Mouse (Mus musculus): ENCODE measurements around the gene Vmo1. TPM values are rescaled to one million over a fixed set of nuclear protein-coding genes. Genes with fewer than 3 reads are reported as not detected.

Gene Vmo1
- polyA plus RNA-seq, 1 experiment = not detected

DNA sequence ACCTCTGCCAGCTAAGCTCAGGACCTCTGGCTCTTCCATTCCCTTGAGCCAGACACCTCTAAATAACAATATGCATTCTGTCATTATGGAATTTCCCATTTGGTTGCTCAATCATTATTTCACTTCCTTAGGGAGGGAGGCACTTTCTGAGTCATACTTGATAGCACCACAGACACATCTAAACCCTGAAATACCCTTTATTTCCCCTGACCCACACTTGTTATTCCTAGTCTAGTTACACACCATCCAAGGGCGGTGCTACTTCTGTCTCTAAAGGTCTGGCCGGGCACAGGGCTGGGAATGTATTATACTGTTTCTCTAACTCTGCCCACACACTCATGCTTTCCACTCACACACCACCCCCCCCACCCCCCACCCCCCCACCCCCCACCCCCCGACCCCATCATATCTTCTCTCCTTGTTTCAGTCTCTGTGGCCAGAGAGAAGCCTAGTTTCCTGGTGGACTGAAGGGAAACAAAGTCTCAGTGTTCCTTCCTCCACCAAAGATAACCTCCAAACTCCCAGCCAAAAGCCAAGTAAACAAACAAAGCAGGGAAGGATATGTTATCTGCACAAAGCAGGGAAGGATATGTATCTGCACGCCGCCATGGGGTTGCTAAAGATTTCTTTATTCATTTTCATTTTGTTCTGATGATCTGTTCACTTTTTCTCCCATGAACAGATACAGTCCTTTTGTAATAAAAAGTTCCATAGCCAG is 46.4 kb downstream of the Vmo1 start:
- H3K27me3 ChIP-seq (ENCODE audit: control insufficient read depth) = peaks cover 48% of the 10 kb centered on the region
- no peaks in the 10 kb centered on the region for H3K4me1 ChIP-seq (ENCODE audit: control insufficient read depth)
- no peaks in the 10 kb centered on the region for H3K36me3 ChIP-seq (ENCODE audit: control insufficient read depth)
- no peaks in the 10 kb centered on the region for H3K9me3 ChIP-seq (ENCODE audit: control insufficient read depth, low read length)
- TF ChIP-seq TAL1 (IDR thresholded peaks at IDR 0.05; ENCODE audit: low read length) = no peak
- TF ChIP-seq GATA1 (IDR thresholded peaks at IDR 0.05; ENCODE audit: low read length) = no peak
- H3K4me3 ChIP-seq (replicated peaks) = no peak overlapping the region

DNA sequence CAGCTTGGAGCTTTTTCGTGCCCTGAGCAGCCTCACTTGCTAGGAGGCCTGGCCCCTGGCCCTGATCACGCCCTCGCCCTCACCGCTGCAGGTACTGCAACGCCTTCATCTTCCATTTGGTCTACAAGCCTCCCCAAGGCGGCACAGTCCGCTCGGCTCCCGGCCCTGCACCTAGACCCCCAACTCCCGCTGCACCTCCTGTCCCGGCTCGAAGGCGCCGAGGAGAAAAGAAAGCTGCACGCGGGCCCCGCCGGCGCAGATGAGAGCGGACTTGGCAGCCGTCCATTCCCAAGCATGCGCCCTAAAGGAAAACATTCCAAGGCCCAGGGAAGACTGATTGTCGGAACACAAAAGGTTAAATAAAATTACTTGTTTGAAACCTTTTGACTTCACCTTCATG is 48.6 kb downstream of the Vmo1 start:
- H3K27me3 ChIP-seq (ENCODE audit: control insufficient read depth) = peaks cover 60% of the 10 kb centered on the region

DNA sequence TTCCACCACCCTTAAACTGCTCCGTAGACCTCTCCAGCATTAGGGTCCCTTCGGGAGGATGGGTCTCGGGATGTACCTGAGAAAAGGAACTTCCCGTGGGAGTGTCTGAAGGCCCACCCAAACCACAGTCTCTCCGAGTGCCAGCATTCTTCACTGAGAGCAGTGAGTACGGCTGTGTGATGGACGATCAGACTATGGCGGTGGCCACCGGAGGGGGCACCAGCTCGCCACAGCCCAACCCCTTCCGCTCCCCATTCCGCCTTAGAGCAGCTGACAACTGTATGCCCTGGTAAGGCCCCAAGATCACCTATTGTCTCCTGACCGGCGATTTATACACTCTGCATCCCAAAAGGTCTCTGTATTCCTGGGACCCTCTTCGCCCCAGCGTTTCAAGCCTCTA is 49.2 kb downstream of the Vmo1 start:
- H3K4me1 ChIP-seq (ENCODE audit: control insufficient read depth) = no peaks in the 10 kb centered on the region
- no peaks in the 10 kb centered on the region for H3K36me3 ChIP-seq (ENCODE audit: control insufficient read depth)
- H3K9me3 ChIP-seq (ENCODE audit: control insufficient read depth, low read length) = peaks cover 5% of the 10 kb centered on the region; the same call in 1 of the 2 replicates
- TF ChIP-seq GATA1 (IDR thresholded peaks at IDR 0.05; ENCODE audit: low read length) (no peak), TAL1 (IDR thresholded peaks at IDR 0.05; ENCODE audit: low read length) (no peak)
- peaks cover 66% of the 10 kb centered on the region for H3K27me3 ChIP-seq (ENCODE audit: control insufficient read depth)
- no peak overlapping the region for H3K4me3 ChIP-seq (replicated peaks)

More for the DNA sequence above, 48.6 kb downstream of the Vmo1 start:
- Histone ChIP-seq H3K9me3 (ENCODE audit: control insufficient read depth, low read length) (peaks cover 5% of the 10 kb centered on the region; the same call in 1 of the 2 replicates), H3K4me3 (replicated peaks) (no peak overlapping the region), H3K4me1 (ENCODE audit: control insufficient read depth) (no peaks in the 10 kb centered on the region), H3K36me3 (ENCODE audit: control insufficient read depth) (no peaks in the 10 kb centered on the region)
- no peak for TF ChIP-seq TAL1 (IDR thresholded peaks at IDR 0.05; ENCODE audit: low read length)
- TF ChIP-seq GATA1 (IDR thresholded peaks at IDR 0.05; ENCODE audit: low read length) = no peak

DNA sequence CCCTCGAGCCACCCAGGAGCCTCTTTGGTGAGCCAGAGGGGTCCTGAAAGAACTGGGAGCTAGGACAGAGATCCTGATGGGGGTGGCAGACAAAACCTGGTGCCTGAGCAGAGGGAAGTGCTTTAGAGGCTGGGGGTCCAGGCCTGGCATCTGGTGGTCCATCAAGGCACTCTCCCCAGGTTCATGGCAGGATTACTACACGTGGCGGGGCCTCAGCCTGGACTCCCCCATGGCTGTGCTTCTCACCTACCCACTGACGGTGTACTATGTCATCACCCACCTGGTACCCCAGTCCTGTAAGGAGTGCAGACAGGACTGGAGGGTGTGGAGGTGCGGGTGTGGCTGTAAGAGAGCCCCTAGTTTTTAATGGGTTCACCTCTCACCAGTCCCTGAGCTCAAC is 50.4 kb downstream of the Vmo1 start:
- Histone ChIP-seq H3K36me3 (ENCODE audit: control insufficient read depth) (no peaks in the 10 kb centered on the region), H3K4me3 (replicated peaks) (no peak overlapping the region), H3K9me3 (ENCODE audit: control insufficient read depth, low read length) (peaks cover 6% of the 10 kb centered on the region; the same call in 1 of the 2 replicates), H3K4me1 (ENCODE audit: control insufficient read depth) (peaks cover 3% of the 10 kb centered on the region; the same call in 1 of the 2 replicates), H3K27me3 (ENCODE audit: control insufficient read depth) (peaks cover 76% of the 10 kb centered on the region)
- TF ChIP-seq TAL1 (IDR thresholded peaks at IDR 0.05; ENCODE audit: low read length) (no peak), GATA1 (IDR thresholded peaks at IDR 0.05; ENCODE audit: low read length) (no peak)

Other genes with a start within 250 kb of the Vmo1 start
- not detected in 2 replicates for gene Alox12e, start 192.0 kb downstream of the Vmo1 start, polyA plus RNA-seq (2012)
- 0.03 TPM in 1 of 2 replicates, not detected in the other for gene Alox15, start 162.6 kb downstream of the Vmo1 start, polyA plus RNA-seq (2012)
- 2.9 and 3.5 TPM in 2 replicates for gene Pelp1, start 104.6 kb downstream of the Vmo1 start, polyA plus RNA-seq (2012)
- 7.9 and 11.5 TPM in 2 replicates for gene Arrb2, start 82.0 kb downstream of the Vmo1 start, polyA plus RNA-seq (2012)
- gene Med11, start 62.7 kb downstream of the Vmo1 start, polyA plus RNA-seq (2012) = 1.1 and 2.3 TPM in 2 replicates
- 0.02 TPM in 1 of 2 replicates, not detected in the other for gene Zmynd15, start 55.2 kb downstream of the Vmo1 start, polyA plus RNA-seq (2012)
- gene Cxcl16, start 54.6 kb downstream of the Vmo1 start, polyA plus RNA-seq (2012) = not detected in 2 replicates
- gene Tm4sf5, start 9.4 kb downstream of the Vmo1 start, polyA plus RNA-seq (2012) = not detected in 2 replicates
- gene Gltpd2, start 4.6 kb upstream of the Vmo1 start, polyA plus RNA-seq (2012) = 0.10 TPM in 1 of 2 replicates, not detected in the other
- 27.3 and 29.9 TPM in 2 replicates for gene Psmb6, start 10.8 kb upstream of the Vmo1 start, polyA plus RNA-seq (2012)
- not detected in 2 replicates for gene Gm40193, start 18.3 kb upstream of the Vmo1 start, polyA plus RNA-seq (2012)
- 0.01 TPM in 1 of 2 replicates, not detected in the other for gene Pld2, start 25.4 kb upstream of the Vmo1 start, polyA plus RNA-seq (2012)
- 1.1 and 1.2 TPM in 2 replicates for gene Mink1, start 48.3 kb upstream of the Vmo1 start, polyA plus RNA-seq (2012)
- gene 4930544D05Rik, start 101.2 kb upstream of the Vmo1 start, polyA plus RNA-seq (2012) = not detected in 2 replicates
- gene Chrne, start 104.6 kb upstream of the Vmo1 start, polyA plus RNA-seq (2012) = 0.06 TPM in 1 of 2 replicates, not detected in the other
- gene Gp1ba, start 124.5 kb upstream of the Vmo1 start, polyA plus RNA-seq (2012) = 0.12 TPM in 2 replicates
- 24.0 and 33.2 TPM in 2 replicates for gene Rnf167, start 132.6 kb upstream of the Vmo1 start, polyA plus RNA-seq (2012)
- gene Slc25a11, start 132.9 kb upstream of the Vmo1 start, polyA plus RNA-seq (2012) = 2.2 and 2.4 TPM in 2 replicates
- gene Pfn1, start 140.0 kb upstream of the Vmo1 start, polyA plus RNA-seq (2012) = 240 and 308 TPM in 2 replicates
- 0.74 and 0.78 TPM in 2 replicates for gene Eno3, start 142.6 kb upstream of the Vmo1 start, polyA plus RNA-seq (2012)
- 11.0 and 18.1 TPM in 2 replicates for gene Spag7, start 154.8 kb upstream of the Vmo1 start, polyA plus RNA-seq (2012)
- 0.30 and 0.36 TPM in 2 replicates for gene Camta2, start 173.5 kb upstream of the Vmo1 start, polyA plus RNA-seq (2012)
- not detected in 2 replicates for gene Inca1, start 185.5 kb upstream of the Vmo1 start, polyA plus RNA-seq (2012)
- 0.31 and 0.32 TPM in 2 replicates for gene Kif1c, start 185.9 kb upstream of the Vmo1 start, polyA plus RNA-seq (2012)
- gene Zfp3, start 249.6 kb upstream of the Vmo1 start, polyA plus RNA-seq (2012) = 0.04 TPM in 1 of 2 replicates, not detected in the other

Data from erythroblast, embryonic 14.5 days (primary cell).